Mouse (Mus musculus) forelimb bud, embryonic 11.5 days (tissue): Measurements from ENCODE around the gene Smok2b.
"Not testable (repeated sequence)": the region's sequence is repeated elsewhere in the genome, so short reads cannot be mapped to it uniquely, and the experiment has no call there.

Experiments used
- DNase-seq: peaks from one replicate; pipeline ENCODE4 v3.0.0-alpha.2; 2012; ENCODE audit warnings: low read depth, low spot score

Gene Smok2b

DNA sequence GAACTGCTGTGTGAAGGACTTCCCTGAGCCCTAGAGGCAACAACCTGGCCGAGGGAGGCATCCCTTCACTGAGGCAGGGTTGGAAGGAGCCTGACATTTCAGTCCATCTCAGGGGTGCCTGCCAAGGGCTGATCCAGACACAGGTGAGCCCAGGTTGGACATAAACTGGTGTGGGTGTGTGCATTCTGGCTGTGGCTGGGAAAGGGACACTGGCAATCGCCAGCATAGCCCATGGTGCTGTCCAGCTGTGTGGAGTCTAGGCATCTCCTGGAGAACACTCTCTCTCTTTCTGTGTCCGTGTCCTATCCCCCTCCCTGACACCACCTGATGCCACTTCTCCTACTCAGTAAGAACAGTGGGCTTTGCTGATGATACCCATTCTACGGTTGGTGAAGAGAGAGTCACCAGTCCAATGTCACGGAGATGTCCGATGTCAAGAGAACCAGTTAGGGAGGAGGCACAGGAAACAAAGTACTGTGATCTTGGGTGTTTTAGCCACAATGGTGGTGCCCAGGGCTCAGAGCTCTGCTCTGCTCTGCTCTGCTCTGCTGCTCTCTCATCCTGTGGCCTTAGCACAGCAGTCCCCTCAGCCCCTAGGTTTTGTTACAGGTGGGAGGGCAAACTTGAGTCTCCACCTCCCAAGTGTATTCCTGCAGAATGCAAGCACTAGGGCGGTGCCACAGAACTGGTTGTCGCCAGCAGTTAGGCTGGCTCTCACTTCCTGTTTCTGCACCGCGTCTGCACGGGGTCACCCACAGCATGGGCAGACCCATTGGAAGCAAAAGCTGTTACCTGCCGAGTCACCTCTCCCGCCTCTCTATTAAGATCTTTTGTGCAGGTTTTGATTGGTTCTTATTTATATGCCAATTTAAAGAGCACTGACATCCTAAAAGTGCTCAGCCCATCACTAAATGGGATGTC, 11.0 kb downstream of the Smok2b start:
- not testable (repeated sequence) for DNase-seq

DNA sequence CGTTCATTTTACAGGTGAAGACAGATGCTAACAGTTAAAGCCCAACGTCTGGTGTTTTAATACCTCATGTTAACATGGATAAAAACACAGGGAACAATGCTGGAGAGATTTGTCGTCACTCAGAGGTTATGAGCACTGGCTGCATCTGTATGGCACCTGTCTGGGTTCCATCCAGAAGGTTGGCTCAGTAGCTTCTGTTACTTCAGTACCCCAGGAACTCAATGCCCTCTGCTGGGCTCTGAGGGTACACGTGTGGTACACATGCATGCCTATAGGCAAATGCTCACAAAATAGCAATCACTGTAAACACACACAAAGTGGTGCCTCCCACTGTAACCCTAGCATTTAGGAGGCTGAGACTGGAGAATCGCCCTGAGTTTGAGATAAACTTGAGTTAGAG, 24.7 kb downstream of the Smok2b start:
- DNase-seq = not testable (repeated sequence)
